Mouse (Mus musculus): ENCODE results near the gene Proser3. TPM values are rescaled to one million over a fixed set of nuclear protein-coding genes. Genes with fewer than 3 reads are reported as not detected.

Proser3 gene
- polyA plus RNA-seq (2014; fragmentation: Nextera tagmentation; extraction: Ambion mirVana), result 6.2 and 7.1 TPM in 2 replicates

DNA sequence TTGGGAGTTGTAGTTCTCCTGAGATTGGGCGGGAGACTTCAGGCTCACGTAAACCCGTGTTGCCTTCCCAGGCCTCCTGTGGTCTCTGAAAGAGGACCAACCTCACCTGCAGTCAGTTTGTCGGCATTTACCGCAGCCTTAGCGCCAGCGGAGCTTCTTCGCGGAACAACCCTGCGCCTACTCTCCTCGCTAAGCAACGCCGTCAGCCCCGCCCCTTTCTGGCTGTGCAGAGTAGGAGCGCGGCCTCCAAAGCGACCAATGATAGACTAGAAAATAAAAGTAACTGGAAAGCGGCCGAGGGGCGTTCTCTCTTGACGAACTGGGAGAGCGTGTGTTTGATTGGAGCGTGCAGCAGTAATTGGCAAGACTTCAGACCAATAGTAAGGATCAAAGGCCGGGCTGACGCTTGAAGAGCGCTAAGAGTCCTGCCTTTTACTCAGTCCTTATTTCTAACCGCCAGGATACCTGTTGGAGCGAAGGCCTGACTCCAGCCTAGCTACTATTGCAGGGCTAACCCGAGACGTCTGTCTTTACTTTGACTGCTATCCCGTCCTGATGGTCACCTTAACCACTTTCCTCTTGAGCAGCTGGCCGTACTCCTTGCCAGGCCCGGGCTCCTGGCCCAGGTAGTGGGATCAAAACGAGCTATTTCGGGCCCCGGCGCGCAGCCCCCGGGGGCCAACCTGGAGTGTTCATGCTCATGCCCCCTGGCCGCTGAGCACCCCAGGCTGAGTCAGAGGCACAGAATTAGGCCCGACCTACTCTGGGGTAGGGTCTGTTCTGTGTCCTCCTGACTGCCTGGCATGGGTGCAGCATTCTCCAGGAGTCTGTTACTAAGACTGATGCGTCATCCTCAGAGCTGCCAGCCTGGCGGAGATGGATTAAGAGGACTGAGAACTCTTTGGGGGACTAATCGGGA lies at the start of gene Proser3, which contains the start of gene Hspb6:
TSS of gene Proser3 (minus strand) at position 198 of the 919 bp plus-strand sequence.
TSS of gene Hspb6 (plus strand) at position 77 of the 919 bp plus-strand sequence.
- Histone ChIP-seq H3K4me2 (ENCODE audit: low read length) (peak within 1 kb of the TSS; percentile 77), H3K36me3 (ENCODE audit: control insufficient read depth, insufficient read depth, low read length) (peaks cover 43% of the 10 kb centered on the region), H3K9ac (ENCODE audit: low read length) (peak within 1 kb of the TSS; percentile 59), H3K4me1 (ENCODE audit: control insufficient read depth, insufficient read depth, low read length) (peaks cover 10% of the 10 kb centered on the region; the same call in 1 of the 2 replicates), H3K9me3 (replicated peaks; ENCODE audit: control insufficient read depth, low read length) (no peaks in the 10 kb centered on the region), H3K4me3 (ENCODE audit: low read depth, low read length) (peak within 1 kb of the TSS; percentile 47), H3K27ac (ENCODE audit: low read depth, low read length) (peak within 1 kb of the TSS; percentile 88), H3K27me3 (replicated peaks; ENCODE audit: control insufficient read depth, insufficient read depth, low read length) (no peaks in the 10 kb centered on the region)
- ATAC-seq (peak; percentile 97), DNase-seq (ENCODE audit: low spot score) (peak; percentile 100)
- 1% methylated on average over 44 of the region's 44 CpGs for WGBS

DNA sequence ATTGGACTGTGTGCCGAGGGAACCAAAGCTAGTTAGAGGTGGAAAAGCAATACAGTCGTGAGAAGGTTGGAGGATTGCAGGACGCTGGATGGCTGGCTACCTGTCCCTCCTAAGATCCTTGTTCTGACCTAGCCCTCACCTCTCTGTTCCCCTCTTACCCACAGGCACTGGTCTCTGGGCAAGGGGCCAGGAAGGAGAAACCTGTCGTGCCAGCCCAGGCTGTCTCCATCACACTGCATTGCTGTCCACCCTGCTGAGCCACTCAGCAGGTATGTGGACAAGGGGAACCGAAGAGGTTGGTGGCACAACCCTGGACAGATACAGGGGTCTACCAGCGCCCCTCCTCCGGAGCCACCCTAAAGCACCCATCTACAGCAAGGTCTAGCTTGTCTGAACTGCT lies 48.6 kb upstream of the Proser3 start:
- no peak for DNase-seq (ENCODE audit: low spot score)
- H3K4me1 ChIP-seq (ENCODE audit: control insufficient read depth, insufficient read depth, low read length), result no peaks in the 10 kb centered on the region
- H3K27ac ChIP-seq (ENCODE audit: low read depth, low read length), result peak overlapping the region; percentile 49; the same call in 1 of the 2 replicates
- peak overlapping the region; percentile 30; the same call in 1 of the 2 replicates for H3K9ac ChIP-seq (ENCODE audit: low read length)
- no peak overlapping the region for H3K4me2 ChIP-seq (ENCODE audit: low read length)
- no peaks in the 10 kb centered on the region for H3K9me3 ChIP-seq (replicated peaks; ENCODE audit: control insufficient read depth, low read length)
- no peak for ATAC-seq
- 63% methylated on average over 7 of the region's 7 CpGs for WGBS
- no peaks in the 10 kb centered on the region for H3K36me3 ChIP-seq (ENCODE audit: control insufficient read depth, insufficient read depth, low read length)
- no peaks in the 10 kb centered on the region for H3K27me3 ChIP-seq (replicated peaks; ENCODE audit: control insufficient read depth, insufficient read depth, low read length)
- no peak overlapping the region for H3K4me3 ChIP-seq (ENCODE audit: low read depth, low read length)

DNA sequence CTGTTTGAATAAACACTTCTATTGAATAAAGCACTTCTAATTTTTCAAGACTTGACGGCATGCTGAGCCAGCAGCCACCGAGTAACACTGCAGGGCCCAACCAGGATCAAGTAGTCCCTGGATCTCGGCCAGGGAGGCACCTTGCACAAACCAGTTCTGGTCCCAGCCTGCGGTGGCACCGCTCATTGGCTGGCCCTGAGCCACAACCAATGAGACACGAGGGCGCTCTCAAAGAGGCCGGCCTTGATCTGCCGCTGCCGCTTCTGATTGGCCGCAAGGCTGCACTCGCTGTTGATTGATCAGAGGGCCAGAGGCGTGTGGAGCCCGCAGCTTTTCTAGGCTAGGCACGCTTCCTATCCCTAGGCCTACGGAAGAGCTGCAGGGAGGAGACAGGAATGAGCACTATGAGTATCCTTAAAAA lies 47.8 kb upstream of the Proser3 start:
- H3K4me2 ChIP-seq (ENCODE audit: low read length), result peak overlapping the region; percentile 42
- no peaks in the 10 kb centered on the region for H3K27me3 ChIP-seq (replicated peaks; ENCODE audit: control insufficient read depth, insufficient read depth, low read length)
- H3K27ac ChIP-seq (ENCODE audit: low read depth, low read length), result peak overlapping the region; percentile 49; the same call in 1 of the 2 replicates
- H3K9me3 ChIP-seq (replicated peaks; ENCODE audit: control insufficient read depth, low read length), result no peaks in the 10 kb centered on the region
- H3K36me3 ChIP-seq (ENCODE audit: control insufficient read depth, insufficient read depth, low read length), result no peaks in the 10 kb centered on the region
- DNase-seq (ENCODE audit: low spot score), result peak; percentile 99
- ATAC-seq, result peak; percentile 98
- under 1% methylated on average over 16 of the region's 16 CpGs for WGBS
- peak overlapping the region; percentile 30; the same call in 1 of the 2 replicates for H3K9ac ChIP-seq (ENCODE audit: low read length)
- peak overlapping the region; percentile 13; the same call in 1 of the 2 replicates for H3K4me3 ChIP-seq (ENCODE audit: low read depth, low read length)
- H3K4me1 ChIP-seq (ENCODE audit: control insufficient read depth, insufficient read depth, low read length), result no peaks in the 10 kb centered on the region

DNA sequence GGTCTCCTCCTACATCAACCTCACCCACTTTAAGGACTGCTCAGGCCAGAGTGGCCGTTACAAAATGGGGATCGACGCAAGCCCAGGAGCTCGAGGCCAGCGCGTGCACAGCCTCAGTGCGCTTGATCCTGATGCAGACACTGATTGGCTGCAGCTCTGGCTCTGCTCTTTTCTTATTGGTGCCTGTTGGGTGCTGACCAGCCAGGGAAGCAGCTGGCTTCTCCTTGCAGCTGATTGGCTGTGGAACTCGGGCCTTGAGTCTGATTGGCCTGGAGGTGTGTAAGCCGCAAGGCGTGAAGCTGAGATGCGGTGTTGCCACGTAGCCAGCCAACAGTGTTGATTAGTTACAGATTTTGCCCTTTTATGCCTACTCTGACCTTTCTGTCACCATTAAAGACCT lies 46.7 kb upstream of the Proser3 start, which contains the start of gene Zbtb32:
TSS of gene Zbtb32 (minus strand) at position 124 of the 400 bp plus-strand sequence.
- Histone ChIP-seq H3K4me2 (ENCODE audit: low read length) (peak within 1 kb of the TSS; percentile 42), H3K27me3 (replicated peaks; ENCODE audit: control insufficient read depth, insufficient read depth, low read length) (no peaks in the 10 kb centered on the region), H3K9ac (ENCODE audit: low read length) (no peak within 1 kb of the TSS), H3K36me3 (ENCODE audit: control insufficient read depth, insufficient read depth, low read length) (no peaks in the 10 kb centered on the region), H3K4me3 (ENCODE audit: low read depth, low read length) (peak within 1 kb of the TSS; percentile 13; the same call in 1 of the 2 replicates), H3K27ac (ENCODE audit: low read depth, low read length) (no peak within 1 kb of the TSS; the same call in 1 of the 2 replicates), H3K9me3 (replicated peaks; ENCODE audit: control insufficient read depth, low read length) (no peaks in the 10 kb centered on the region), H3K4me1 (ENCODE audit: control insufficient read depth, insufficient read depth, low read length) (no peaks in the 10 kb centered on the region)
- no peak for ATAC-seq
- no peak for DNase-seq (ENCODE audit: low spot score)
- 91% methylated on average over 12 of the region's 12 CpGs for WGBS

DNA sequence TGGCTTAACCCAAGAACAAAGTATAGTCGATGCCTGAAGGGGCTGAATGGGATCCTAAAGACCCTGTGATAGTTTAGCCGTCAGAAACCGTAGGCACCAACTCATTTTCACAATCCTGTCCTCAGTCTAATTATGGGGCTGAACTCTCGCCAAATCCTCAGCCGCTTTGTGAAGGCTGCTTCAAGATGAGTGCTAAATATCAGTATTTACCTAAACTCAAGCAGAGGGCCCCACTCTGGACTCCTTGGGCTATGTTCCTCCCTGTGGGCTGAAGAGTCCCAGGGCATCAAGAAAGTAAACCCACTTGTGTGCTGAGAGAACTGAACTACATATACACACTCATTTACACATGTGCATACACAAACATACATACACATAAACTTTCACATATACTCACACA lies 44.7 kb upstream of the Proser3 start:
- H3K27me3 ChIP-seq (replicated peaks; ENCODE audit: control insufficient read depth, insufficient read depth, low read length), result no peaks in the 10 kb centered on the region
- H3K9me3 ChIP-seq (replicated peaks; ENCODE audit: control insufficient read depth, low read length), result no peaks in the 10 kb centered on the region
- H3K4me3 ChIP-seq (ENCODE audit: low read depth, low read length), result no peak overlapping the region
- no peak overlapping the region for H3K27ac ChIP-seq (ENCODE audit: low read depth, low read length)
- no peaks in the 10 kb centered on the region for H3K36me3 ChIP-seq (ENCODE audit: control insufficient read depth, insufficient read depth, low read length)
- 41% methylated on average over 5 of the region's 5 CpGs for WGBS
- DNase-seq (ENCODE audit: low spot score) (no peak), ATAC-seq (no peak)
- no peak overlapping the region for H3K4me2 ChIP-seq (ENCODE audit: low read length)
- no peak overlapping the region for H3K9ac ChIP-seq (ENCODE audit: low read length)
- no peaks in the 10 kb centered on the region for H3K4me1 ChIP-seq (ENCODE audit: control insufficient read depth, insufficient read depth, low read length)

DNA sequence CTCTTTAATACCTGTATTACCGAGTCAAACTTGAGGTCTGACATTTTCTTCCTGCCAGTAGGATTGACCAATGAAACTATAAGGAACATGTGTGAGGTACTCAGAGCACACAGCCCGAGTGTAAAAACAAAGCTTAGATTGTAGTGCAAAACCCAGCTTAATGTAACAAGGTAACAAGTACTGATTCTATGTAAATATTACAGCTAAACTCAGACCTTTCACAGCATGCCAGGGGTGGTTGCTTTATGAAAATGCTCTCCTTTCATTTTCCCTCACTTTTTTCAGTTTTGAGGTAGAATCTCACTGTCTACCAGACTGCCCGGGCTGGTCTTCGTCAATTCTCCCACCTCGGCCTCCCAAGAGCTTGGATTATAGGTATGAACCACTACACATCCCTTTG lies 44.0 kb upstream of the Proser3 start:
- no peak for ATAC-seq
- Histone ChIP-seq H3K36me3 (ENCODE audit: control insufficient read depth, insufficient read depth, low read length) (no peaks in the 10 kb centered on the region), H3K4me3 (ENCODE audit: low read depth, low read length) (no peak overlapping the region), H3K9ac (ENCODE audit: low read length) (no peak overlapping the region), H3K27ac (ENCODE audit: low read depth, low read length) (no peak overlapping the region), H3K4me2 (ENCODE audit: low read length) (no peak overlapping the region), H3K9me3 (replicated peaks; ENCODE audit: control insufficient read depth, low read length) (no peaks in the 10 kb centered on the region), H3K4me1 (ENCODE audit: control insufficient read depth, insufficient read depth, low read length) (no peaks in the 10 kb centered on the region), H3K27me3 (replicated peaks; ENCODE audit: control insufficient read depth, insufficient read depth, low read length) (no peaks in the 10 kb centered on the region)
- WGBS, result 82% methylated on average over 5 of the region's 5 CpGs
- DNase-seq (ENCODE audit: low spot score), result no peak

DNA sequence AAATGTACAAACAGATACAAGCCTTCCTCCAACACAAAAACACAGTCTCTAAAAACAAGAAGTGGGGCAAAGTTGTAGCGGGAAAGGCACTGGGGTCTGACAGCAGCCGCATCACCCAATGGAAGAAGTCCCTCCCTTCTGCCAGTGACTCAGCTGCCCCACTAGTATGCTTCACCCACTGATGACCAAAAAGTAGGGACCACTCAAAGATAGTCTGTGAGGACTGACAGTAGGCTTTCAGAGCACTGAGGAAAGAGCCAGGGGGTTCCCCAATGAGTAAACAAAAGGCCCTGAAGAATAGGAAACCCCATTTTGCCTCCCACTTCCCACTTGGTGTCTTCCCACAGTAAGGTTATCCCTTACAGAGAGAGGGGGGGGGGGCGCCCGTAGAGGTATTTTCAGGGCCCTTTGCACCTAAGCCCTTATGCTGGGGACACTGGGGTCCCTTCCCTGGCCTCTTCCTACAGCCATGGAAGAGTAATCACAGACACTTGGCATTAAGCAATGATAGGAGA lies 42.5 kb upstream of the Proser3 start:
- DNase-seq (ENCODE audit: low spot score) (no peak), ATAC-seq (no peak)
- WGBS, result 67% methylated on average over 4 of the region's 4 CpGs

DNA sequence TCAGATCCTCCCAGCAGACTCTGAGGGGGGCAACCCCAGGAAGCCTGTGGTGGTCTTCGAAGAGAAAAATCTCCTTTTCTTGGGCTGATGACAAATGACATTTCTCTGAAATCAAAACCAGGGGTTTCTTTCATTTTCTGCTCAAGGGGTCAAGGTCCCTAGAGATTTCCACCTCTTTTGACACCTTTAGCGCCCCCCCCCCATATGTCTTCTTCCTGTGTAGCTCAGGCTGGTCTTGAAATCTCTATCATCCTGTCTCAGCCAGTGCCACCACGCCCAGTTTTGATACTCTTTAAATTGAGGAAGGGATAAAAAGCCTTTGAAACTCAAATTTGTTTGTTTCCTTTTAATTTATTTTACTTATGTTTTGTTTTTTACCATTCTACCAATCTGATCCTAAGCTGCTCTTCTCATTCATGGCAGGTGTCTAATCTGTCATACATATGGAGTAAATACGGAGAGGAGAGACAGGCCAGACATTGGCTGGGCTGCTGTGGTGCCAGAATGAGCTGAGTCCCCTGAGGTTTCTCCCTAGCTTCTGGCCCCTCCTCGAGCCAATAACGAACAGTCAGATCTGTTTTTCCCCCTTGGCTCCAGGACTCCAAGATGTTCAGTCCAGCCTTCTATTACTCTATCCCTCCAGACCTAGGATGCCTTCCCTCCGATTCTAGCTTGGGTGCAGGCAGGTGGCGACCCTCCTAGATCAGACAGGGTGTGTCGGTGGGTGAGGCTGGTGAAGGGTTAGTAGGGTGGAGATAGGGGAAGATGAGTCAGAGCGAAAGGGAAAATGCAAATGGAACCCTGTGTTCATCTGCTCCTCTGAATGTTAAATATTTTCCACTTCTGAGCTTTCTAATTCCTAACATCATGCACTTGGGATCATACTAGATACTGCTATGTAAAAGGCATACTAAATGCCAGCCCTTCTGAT lies 41.7 kb upstream of the Proser3 start:
- DNase-seq (ENCODE audit: low spot score), result no peak
- H3K27ac ChIP-seq (ENCODE audit: low read depth, low read length), result no peak overlapping the region

More for the DNA sequence above, 42.5 kb upstream of the Proser3 start:
- no peaks in the 10 kb centered on the region for H3K36me3 ChIP-seq (ENCODE audit: control insufficient read depth, insufficient read depth, low read length)
- H3K27me3 ChIP-seq (replicated peaks; ENCODE audit: control insufficient read depth, insufficient read depth, low read length), result no peaks in the 10 kb centered on the region
- H3K4me3 ChIP-seq (ENCODE audit: low read depth, low read length), result no peak overlapping the region
- H3K9ac ChIP-seq (ENCODE audit: low read length), result no peak overlapping the region
- H3K9me3 ChIP-seq (replicated peaks; ENCODE audit: control insufficient read depth, low read length), result no peaks in the 10 kb centered on the region
- H3K4me1 ChIP-seq (ENCODE audit: control insufficient read depth, insufficient read depth, low read length), result no peaks in the 10 kb centered on the region
- H3K27ac ChIP-seq (ENCODE audit: low read depth, low read length), result no peak overlapping the region
- H3K4me2 ChIP-seq (ENCODE audit: low read length), result no peak overlapping the region

More for the DNA sequence above, 41.7 kb upstream of the Proser3 start:
- H3K9ac ChIP-seq (ENCODE audit: low read length), result no peak overlapping the region
- H3K9me3 ChIP-seq (replicated peaks; ENCODE audit: control insufficient read depth, low read length), result no peaks in the 10 kb centered on the region
- H3K27me3 ChIP-seq (replicated peaks; ENCODE audit: control insufficient read depth, insufficient read depth, low read length), result no peaks in the 10 kb centered on the region
- H3K4me1 ChIP-seq (ENCODE audit: control insufficient read depth, insufficient read depth, low read length), result no peaks in the 10 kb centered on the region
- H3K4me3 ChIP-seq (ENCODE audit: low read depth, low read length), result no peak overlapping the region
- H3K36me3 ChIP-seq (ENCODE audit: control insufficient read depth, insufficient read depth, low read length), result no peaks in the 10 kb centered on the region
- no peak overlapping the region for H3K4me2 ChIP-seq (ENCODE audit: low read length)
- no peak for ATAC-seq
- WGBS, result 75% methylated on average over 10 of the region's 10 CpGs
